Mouse (Mus musculus): Measurements from ENCODE around the gene Ascc2. TPM values are rescaled to one million over a fixed set of nuclear protein-coding genes. Genes with fewer than 3 reads are reported as not detected.

The Ascc2 gene
- polyA plus RNA-seq, 1 experiment from 2014 or later = 36.2 TPM

GRCm38 (mm10) chr11:4622997-4623396, 14.6 kb upstream of the Ascc2 start:
- H3K27ac ChIP-seq (ENCODE audit: low read depth, low read length) = no peak overlapping the region
- H3K4me2 ChIP-seq (replicated peaks; ENCODE audit: low read depth, low read length) = no peak overlapping the region
- no peaks in the 10 kb centered on the region for H3K4me1 ChIP-seq (ENCODE audit: control insufficient read depth, insufficient read depth, low read length)
- ATAC-seq (ENCODE audit: low FRiP score, low TSS enrichment) = no peak
- no peaks in the 10 kb centered on the region for H3K36me3 ChIP-seq (ENCODE audit: control insufficient read depth, insufficient read depth, low read length)
- H3K4me3 ChIP-seq (ENCODE audit: low read length) = no peak overlapping the region
- 65% methylated on average over 5 of the region's 5 CpGs for WGBS
- no peaks in the 10 kb centered on the region for H3K9me3 ChIP-seq (ENCODE audit: control insufficient read depth, low read length)
- H3K9ac ChIP-seq (ENCODE audit: low read depth, low read length) = no peak overlapping the region
- no peaks in the 10 kb centered on the region for H3K27me3 ChIP-seq (ENCODE audit: control insufficient read depth, insufficient read depth, low read length)

GRCm38 (mm10) chr11:4625931-4626330, 11.6 kb upstream of the Ascc2 start:
- Histone ChIP-seq H3K9me3 (ENCODE audit: control insufficient read depth, low read length) (no peaks in the 10 kb centered on the region), H3K4me3 (ENCODE audit: low read length) (no peak overlapping the region), H3K27me3 (ENCODE audit: control insufficient read depth, insufficient read depth, low read length) (no peaks in the 10 kb centered on the region), H3K9ac (ENCODE audit: low read depth, low read length) (no peak overlapping the region), H3K4me2 (replicated peaks; ENCODE audit: low read depth, low read length) (no peak overlapping the region), H3K4me1 (ENCODE audit: control insufficient read depth, insufficient read depth, low read length) (no peaks in the 10 kb centered on the region; the same call in 1 of the 2 replicates), H3K36me3 (ENCODE audit: control insufficient read depth, insufficient read depth, low read length) (no peaks in the 10 kb centered on the region), H3K27ac (ENCODE audit: low read depth, low read length) (no peak overlapping the region)
- no peak for ATAC-seq (ENCODE audit: low FRiP score, low TSS enrichment)
- 80% methylated on average over 7 of the region's 7 CpGs for WGBS

GRCm38 (mm10) chr11:4627636-4628035, 9.9 kb upstream of the Ascc2 start:
- Histone ChIP-seq H3K9me3 (ENCODE audit: control insufficient read depth, low read length) (no peaks in the 10 kb centered on the region), H3K4me2 (replicated peaks; ENCODE audit: low read depth, low read length) (no peak overlapping the region), H3K27ac (ENCODE audit: low read depth, low read length) (no peak overlapping the region), H3K4me1 (ENCODE audit: control insufficient read depth, insufficient read depth, low read length) (no peaks in the 10 kb centered on the region; the same call in 1 of the 2 replicates), H3K4me3 (ENCODE audit: low read length) (no peak overlapping the region), H3K27me3 (ENCODE audit: control insufficient read depth, insufficient read depth, low read length) (no peaks in the 10 kb centered on the region), H3K36me3 (ENCODE audit: control insufficient read depth, insufficient read depth, low read length) (no peaks in the 10 kb centered on the region), H3K9ac (ENCODE audit: low read depth, low read length) (no peak overlapping the region)
- no peak for ATAC-seq (ENCODE audit: low FRiP score, low TSS enrichment)
- 78% methylated on average over 7 of the region's 7 CpGs for WGBS

GRCm38 (mm10) chr11:4629861-4630280, 7.7 kb upstream of the Ascc2 start:
- Histone ChIP-seq H3K9ac (ENCODE audit: low read depth, low read length) (no peak overlapping the region), H3K27me3 (ENCODE audit: control insufficient read depth, insufficient read depth, low read length) (no peaks in the 10 kb centered on the region), H3K4me3 (ENCODE audit: low read length) (no peak overlapping the region), H3K9me3 (ENCODE audit: control insufficient read depth, low read length) (no peaks in the 10 kb centered on the region), H3K4me2 (replicated peaks; ENCODE audit: low read depth, low read length) (no peak overlapping the region), H3K27ac (ENCODE audit: low read depth, low read length) (no peak overlapping the region), H3K36me3 (ENCODE audit: control insufficient read depth, insufficient read depth, low read length) (no peaks in the 10 kb centered on the region), H3K4me1 (ENCODE audit: control insufficient read depth, insufficient read depth, low read length) (no peaks in the 10 kb centered on the region; the same call in 1 of the 2 replicates)
- 32% methylated on average over 8 of the region's 8 CpGs for WGBS
- ATAC-seq (ENCODE audit: low FRiP score, low TSS enrichment) = no peak

GRCm38 (mm10) chr11:4633420-4633819, 4.1 kb upstream of the Ascc2 start:
- H3K4me1 ChIP-seq (ENCODE audit: control insufficient read depth, insufficient read depth, low read length) = peaks cover 10% of the 10 kb centered on the region
- no peak overlapping the region for H3K4me3 ChIP-seq (ENCODE audit: low read length)
- H3K27ac ChIP-seq (ENCODE audit: low read depth, low read length) = no peak overlapping the region
- H3K4me2 ChIP-seq (replicated peaks; ENCODE audit: low read depth, low read length) = no peak overlapping the region
- WGBS = 34% methylated on average over 2 of the region's 2 CpGs
- H3K27me3 ChIP-seq (ENCODE audit: control insufficient read depth, insufficient read depth, low read length) = no peaks in the 10 kb centered on the region
- no peak overlapping the region for H3K9ac ChIP-seq (ENCODE audit: low read depth, low read length)
- no peaks in the 10 kb centered on the region for H3K36me3 ChIP-seq (ENCODE audit: control insufficient read depth, insufficient read depth, low read length)
- no peak for ATAC-seq (ENCODE audit: low FRiP score, low TSS enrichment)
- H3K9me3 ChIP-seq (ENCODE audit: control insufficient read depth, low read length) = no peaks in the 10 kb centered on the region

- H3K27ac ChIP-seq (ENCODE audit: low read depth, low read length) = no peak overlapping the region
- 42% methylated on average over 5 of the region's 5 CpGs for WGBS
- H3K4me2 ChIP-seq (replicated peaks; ENCODE audit: low read depth, low read length) = no peak overlapping the region
- H3K4me3 ChIP-seq (ENCODE audit: low read length) = no peak overlapping the region
- H3K27me3 ChIP-seq (ENCODE audit: control insufficient read depth, insufficient read depth, low read length) = no peaks in the 10 kb centered on the region
- no peak for ATAC-seq (ENCODE audit: low FRiP score, low TSS enrichment)
- no peak overlapping the region for H3K9ac ChIP-seq (ENCODE audit: low read depth, low read length)
- no peaks in the 10 kb centered on the region for H3K36me3 ChIP-seq (ENCODE audit: control insufficient read depth, insufficient read depth, low read length)
- peaks cover 13% of the 10 kb centered on the region for H3K4me1 ChIP-seq (ENCODE audit: control insufficient read depth, insufficient read depth, low read length)
- no peaks in the 10 kb centered on the region for H3K9me3 ChIP-seq (ENCODE audit: control insufficient read depth, low read length)
Observed at GRCm38 (mm10) chr11:4634395-4634794, 3.2 kb upstream of the Ascc2 start.

- Histone ChIP-seq H3K4me2 (replicated peaks; ENCODE audit: low read depth, low read length) (peak overlapping the region; percentile 83), H3K4me1 (ENCODE audit: control insufficient read depth, insufficient read depth, low read length) (peaks cover 13% of the 10 kb centered on the region), H3K27ac (ENCODE audit: low read depth, low read length) (no peak overlapping the region), H3K4me3 (ENCODE audit: low read length) (peak overlapping the region; percentile 60), H3K27me3 (ENCODE audit: control insufficient read depth, insufficient read depth, low read length) (no peaks in the 10 kb centered on the region), H3K9me3 (ENCODE audit: control insufficient read depth, low read length) (no peaks in the 10 kb centered on the region), H3K9ac (ENCODE audit: low read depth, low read length) (no peak overlapping the region), H3K36me3 (ENCODE audit: control insufficient read depth, insufficient read depth, low read length) (no peaks in the 10 kb centered on the region; the same call in 1 of the 2 replicates)
- ATAC-seq (ENCODE audit: low FRiP score, low TSS enrichment) = peak; percentile 8; the same call in 1 of the 2 replicates
- WGBS = 46% methylated on average over 5 of the region's 5 CpGs
Observed at GRCm38 (mm10) chr11:4636782-4637342, 685 bp upstream of the Ascc2 start.

GRCm38 (mm10) chr11:4638261-4638660, 714 bp downstream of the Ascc2 start:
- Histone ChIP-seq H3K4me1 (ENCODE audit: control insufficient read depth, insufficient read depth, low read length) (peaks cover 13% of the 10 kb centered on the region), H3K4me2 (replicated peaks; ENCODE audit: low read depth, low read length) (peak overlapping the region; percentile 83), H3K36me3 (ENCODE audit: control insufficient read depth, insufficient read depth, low read length) (peaks cover 3% of the 10 kb centered on the region; the same call in 1 of the 2 replicates), H3K27ac (ENCODE audit: low read depth, low read length) (peak overlapping the region; percentile 11; the same call in 1 of the 2 replicates), H3K9ac (ENCODE audit: low read depth, low read length) (peak overlapping the region; percentile 56), H3K9me3 (ENCODE audit: control insufficient read depth, low read length) (no peaks in the 10 kb centered on the region), H3K27me3 (ENCODE audit: control insufficient read depth, insufficient read depth, low read length) (no peaks in the 10 kb centered on the region), H3K4me3 (ENCODE audit: low read length) (peak overlapping the region; percentile 60)
- ATAC-seq (ENCODE audit: low FRiP score, low TSS enrichment) = no peak
- 18% methylated on average over 7 of the region's 7 CpGs for WGBS

- no peak for ATAC-seq (ENCODE audit: low FRiP score, low TSS enrichment)
- Histone ChIP-seq H3K27me3 (ENCODE audit: control insufficient read depth, insufficient read depth, low read length) (no peaks in the 10 kb centered on the region), H3K9me3 (ENCODE audit: control insufficient read depth, low read length) (no peaks in the 10 kb centered on the region), H3K36me3 (ENCODE audit: control insufficient read depth, insufficient read depth, low read length) (peaks cover 7% of the 10 kb centered on the region; the same call in 1 of the 2 replicates), H3K9ac (ENCODE audit: low read depth, low read length) (no peak overlapping the region), H3K4me2 (replicated peaks; ENCODE audit: low read depth, low read length) (no peak overlapping the region), H3K4me3 (ENCODE audit: low read length) (no peak overlapping the region), H3K27ac (ENCODE audit: low read depth, low read length) (no peak overlapping the region), H3K4me1 (ENCODE audit: control insufficient read depth, insufficient read depth, low read length) (peaks cover 13% of the 10 kb centered on the region)
Observed at GRCm38 (mm10) chr11:4641185-4641584, 3.6 kb downstream of the Ascc2 start.

All from kidney, embryonic 14.5 days (tissue).